Mouse (Mus musculus) liver, adult 2 months (tissue): Measurements from ENCODE around the gene Thap3. TPM values are rescaled to one million over a fixed set of nuclear protein-coding genes. Genes with fewer than 3 reads are reported as not detected.
A peak's percentile ranks its signal among the peaks of the same experiment; 100 is the strongest.

Experiments
- DNase-seq: peaks from one replicate; pipeline ENCODE4 v3.0.0-alpha.2; 2011; ENCODE audit warnings: low read depth, low spot score; ENCODE audit errors: extremely low read depth
- H3K27ac ChIP-seq: fragments of 200-500 bp; replicated peaks from 2 replicates; pipeline ENCODE4 v1.5.1; 2012; ENCODE audit warnings: low read depth, mild to moderate bottlenecking, control low read depth, inconsistent platforms, low read length; ENCODE audit not compliant: insufficient read depth
- H3K27me3 ChIP-seq: fragments of 200-500 bp; 2 replicates; pipeline ENCODE4 v1.6.1; 2012; ENCODE audit warnings: mild to moderate bottlenecking, moderate library complexity, low read length, inconsistent platforms; ENCODE audit not compliant: control insufficient read depth, insufficient read depth
- H3K36me3 ChIP-seq: fragments of 200-500 bp; 2 replicates; pipeline ENCODE4 v1.6.1; 2012; ENCODE audit warnings: low read length, inconsistent platforms; ENCODE audit not compliant: control insufficient read depth, insufficient read depth
- H3K4me1 ChIP-seq: fragments of 200-500 bp; 2 replicates; pipeline ENCODE4 v1.6.1; 2011; ENCODE audit warnings: low read length; ENCODE audit not compliant: control insufficient read depth, insufficient read depth
- H3K4me3 ChIP-seq: fragments of 200-500 bp; 2 replicates; pipeline ENCODE4 v1.5.1; 2011; ENCODE audit warnings: low read depth, mild to moderate bottlenecking, control low read depth, low read length, moderate library complexity; ENCODE audit not compliant: insufficient read depth
- H3K79me2 ChIP-seq: fragments of 200-500 bp; 2 replicates; pipeline ENCODE4 v1.6.1; 2012; ENCODE audit warnings: inconsistent platforms, mild to moderate bottlenecking, low read length, moderate library complexity; ENCODE audit not compliant: control insufficient read depth, insufficient read depth
- H3K9ac ChIP-seq: fragments of 200-500 bp; 2 replicates; pipeline ENCODE4 v1.6.1; 2012; ENCODE audit warnings: low read depth, mild to moderate bottlenecking, control low read depth, inconsistent platforms, low read length
- CTCF ChIP-seq: fragments of 200-500 bp; IDR thresholded peaks from 2 replicates; pipeline ENCODE4 v1.5.1; 2011; ENCODE audit warnings: low read depth, low read length, control low read depth
- POLR2A ChIP-seq: fragments of 200-500 bp; IDR thresholded peaks from 2 replicates; pipeline ENCODE4 v1.6.1; 2011; ENCODE audit warnings: low read length, control low read depth; ENCODE audit not compliant: insufficient read depth; ENCODE audit errors: extremely low read depth
- WGBS: fragments of 180-500 bp; shearing (Covaris S2); methylation state at CpG from one replicate; pipeline ENCODE4 v1.1.7; 2018; 5-methylcytosine and 5-hydroxymethylcytosine counted together
- polyA plus RNA-seq: library from polyadenylated mRNA; depleted of rRNA; stranded (reverse); fragments of >200 nt; gene quantifications from 2 replicates; pipeline ENCODE4 v1.2.3, GENCODE M21; 2012
- total RNA-seq: library from RNA; depleted of rRNA; stranded (reverse); fragments of >200 nt; gene quantifications from 2 replicates; pipeline ENCODE4 v1.2.3, GENCODE M21; 2014

Gene Thap3
- total and polyA plus RNA-seq, 2 experiments = 7.9 to 24.1 TPM

- H3K4me3 ChIP-seq = peak overlapping the region; percentile 61
- 38% methylated on average over 8 of the region's 8 CpGs for WGBS
- no peak for TF ChIP-seq CTCF
- TF ChIP-seq POLR2A = no peak
- H3K4me1 ChIP-seq = peaks cover 24% of the 10 kb centered on the region
- peaks cover 16% of the 10 kb centered on the region for H3K79me2 ChIP-seq
- peaks cover 8% of the 10 kb centered on the region; the same call in 1 of the 2 replicates for H3K36me3 ChIP-seq
- peak; percentile 95 for DNase-seq
- H3K9ac ChIP-seq = peak overlapping the region; percentile 76
- no peaks in the 10 kb centered on the region for H3K27me3 ChIP-seq
- peak overlapping the region; percentile 92 for H3K27ac ChIP-seq
Measured at GRCm38 (mm10) chr4:152011171-152011760, 22.5 kb upstream of the Thap3 start.

- Histone ChIP-seq H3K27me3 (no peaks in the 10 kb centered on the region), H3K79me2 (peaks cover 16% of the 10 kb centered on the region), H3K4me3 (peak overlapping the region; percentile 61), H3K36me3 (peaks cover 7% of the 10 kb centered on the region; the same call in 1 of the 2 replicates), H3K4me1 (peaks cover 24% of the 10 kb centered on the region), H3K9ac (peak overlapping the region; percentile 76), H3K27ac (peak overlapping the region; percentile 88)
- peak; percentile 45 for DNase-seq
- 7% methylated on average over 13 of the region's 13 CpGs for WGBS
- no peak for TF ChIP-seq CTCF
- TF ChIP-seq POLR2A = no peak
Measured at GRCm38 (mm10) chr4:152010707-152011134, 21.9 kb upstream of the Thap3 start.

- Histone ChIP-seq H3K36me3 (peaks cover 6% of the 10 kb centered on the region; the same call in 1 of the 2 replicates), H3K4me3 (peak overlapping the region; percentile 61), H3K27ac (peak overlapping the region; percentile 88), H3K27me3 (no peaks in the 10 kb centered on the region), H3K79me2 (peaks cover 16% of the 10 kb centered on the region), H3K9ac (peak overlapping the region; percentile 93), H3K4me1 (peaks cover 24% of the 10 kb centered on the region)
- TF ChIP-seq CTCF (no peak), POLR2A (peak; percentile 40; the same call in 1 of the 2 replicates)
- DNase-seq = peak; percentile 96
- WGBS = 2% methylated on average over 10 of the region's 10 CpGs
Measured at GRCm38 (mm10) chr4:152010091-152010706, 21.4 kb upstream of the Thap3 start.

- no peak for TF ChIP-seq POLR2A
- TF ChIP-seq CTCF = no peak
- peak; percentile 69 for DNase-seq
- H3K27ac ChIP-seq = peak overlapping the region; percentile 73
- H3K79me2 ChIP-seq = peaks cover 16% of the 10 kb centered on the region
- under 1% methylated on average over 113 of the region's 115 CpGs for WGBS
- H3K27me3 ChIP-seq = no peaks in the 10 kb centered on the region
- H3K4me1 ChIP-seq = peaks cover 24% of the 10 kb centered on the region
- H3K4me3 ChIP-seq = peak overlapping the region; percentile 61
- peak overlapping the region; percentile 93 for H3K9ac ChIP-seq
- H3K36me3 ChIP-seq = peaks cover 4% of the 10 kb centered on the region; the same call in 1 of the 2 replicates
Measured at GRCm38 (mm10) chr4:152009076-152010051, 20.6 kb upstream of the Thap3 start.

- Histone ChIP-seq H3K27ac (peak within 1 kb of the TSS; percentile 73), H3K4me1 (peaks cover 18% of the 10 kb centered on the region), H3K27me3 (no peaks in the 10 kb centered on the region), H3K79me2 (peaks cover 16% of the 10 kb centered on the region), H3K9ac (peak within 1 kb of the TSS; percentile 93), H3K4me3 (peak within 1 kb of the TSS; percentile 61), H3K36me3 (no peaks in the 10 kb centered on the region)
- WGBS = under 1% methylated on average over 45 of the region's 45 CpGs
- TF ChIP-seq CTCF (no peak), POLR2A (peak; percentile 97)
- peak; percentile 76 for DNase-seq
Measured at GRCm38 (mm10) chr4:152008622-152009075, 19.9 kb upstream of the Thap3 start, which contains the start of gene Klhl21. Klhl21 (plus strand) TSS chr4:152008803.
